Mouse (Mus musculus): ENCODE results near the gene Fscn3. TPM values are rescaled to one million over a fixed set of nuclear protein-coding genes. Genes with fewer than 3 reads are reported as not detected.

Gene Fscn3
- polyA plus RNA-seq, 1 experiment from 2014 or later, result not detected

DNA sequence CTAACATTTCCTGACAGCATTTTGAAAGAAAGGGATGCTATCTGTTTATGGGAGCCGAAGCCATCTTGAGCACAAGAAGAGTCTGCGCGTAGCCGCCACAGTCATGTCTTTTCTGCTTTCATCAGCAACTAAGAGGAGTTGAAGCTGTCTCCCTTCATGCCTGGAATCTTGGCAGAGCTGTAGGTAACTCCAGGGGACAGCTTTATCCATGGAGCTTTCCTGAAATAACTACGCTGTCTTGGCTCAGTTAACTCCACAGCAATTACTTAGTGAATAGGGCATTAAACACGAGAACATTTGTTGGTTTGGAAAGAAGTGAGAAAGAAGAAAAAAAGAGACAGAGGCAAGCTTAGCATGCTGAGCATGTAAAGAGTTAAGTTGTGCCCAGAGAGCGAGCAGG, 20.3 kb downstream of the Fscn3 start:
- no peak overlapping the region for H3K9ac ChIP-seq (ENCODE audit: low read depth, low read length)
- H3K9me3 ChIP-seq (replicated peaks; ENCODE audit: control insufficient read depth, low read length), result no peaks in the 10 kb centered on the region
- 78% methylated on average over 7 of the region's 7 CpGs for WGBS (ENCODE audit: insufficient replicate concordance)
- H3K27ac ChIP-seq (ENCODE audit: low read depth, low read length), result no peak overlapping the region
- H3K36me3 ChIP-seq (ENCODE audit: control insufficient read depth, insufficient read depth, low read length), result no peaks in the 10 kb centered on the region
- ATAC-seq (replicated peaks; ENCODE audit: insufficient number of reproducible peaks, low FRiP score, low TSS enrichment), result no peak
- no peak overlapping the region for H3K4me2 ChIP-seq
- H3K4me3 ChIP-seq (ENCODE audit: low read depth, low read length), result no peak overlapping the region
- peaks cover 27% of the 10 kb centered on the region for H3K27me3 ChIP-seq (ENCODE audit: control insufficient read depth, insufficient read depth, low read length)
- no peaks in the 10 kb centered on the region for H3K4me1 ChIP-seq (ENCODE audit: control insufficient read depth, insufficient read depth, low read length)

DNA sequence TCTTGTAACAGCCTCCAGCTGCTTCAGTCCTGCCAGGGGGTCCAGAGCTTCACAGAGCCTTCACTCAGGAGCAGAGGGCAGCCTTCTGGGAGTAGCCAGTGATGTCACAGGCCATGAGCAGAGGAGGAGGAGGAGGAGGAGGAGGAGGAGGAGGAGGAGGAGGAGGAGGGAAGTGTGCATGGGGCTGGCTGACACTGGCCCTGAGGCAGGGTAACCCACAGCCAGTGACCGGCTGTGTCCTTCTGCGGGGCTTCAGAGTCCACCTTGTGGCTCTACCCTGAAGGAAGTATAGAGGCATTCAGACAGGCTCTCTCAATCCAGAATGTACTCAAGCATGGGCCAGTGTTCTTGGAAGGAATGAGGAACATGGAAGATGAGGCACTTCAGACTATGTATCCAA, 21.7 kb downstream of the Fscn3 start, which contains the start of gene Pax4:
Gene Pax4 (minus strand): TSS at position 101 of the 400 bp plus-strand sequence.
- WGBS (ENCODE audit: insufficient replicate concordance), result 64% methylated on average over 2 of the region's 2 CpGs
- no peaks in the 10 kb centered on the region for H3K4me1 ChIP-seq (ENCODE audit: control insufficient read depth, insufficient read depth, low read length)
- peaks cover 27% of the 10 kb centered on the region for H3K27me3 ChIP-seq (ENCODE audit: control insufficient read depth, insufficient read depth, low read length)

GRCm38 (mm10) chr6:28450481-28450880, 22.9 kb downstream of the Fscn3 start:
- Histone ChIP-seq H3K27ac (ENCODE audit: low read depth, low read length) (no peak overlapping the region), H3K4me1 (ENCODE audit: control insufficient read depth, insufficient read depth, low read length) (no peaks in the 10 kb centered on the region), H3K4me3 (ENCODE audit: low read depth, low read length) (no peak overlapping the region), H3K9me3 (replicated peaks; ENCODE audit: control insufficient read depth, low read length) (no peaks in the 10 kb centered on the region), H3K4me2 (no peak overlapping the region), H3K36me3 (ENCODE audit: control insufficient read depth, insufficient read depth, low read length) (no peaks in the 10 kb centered on the region), H3K27me3 (ENCODE audit: control insufficient read depth, insufficient read depth, low read length) (peaks cover 27% of the 10 kb centered on the region), H3K9ac (ENCODE audit: low read depth, low read length) (no peak overlapping the region)
- 10% methylated on average over 5 of the region's 5 CpGs for WGBS (ENCODE audit: insufficient replicate concordance)
- no peak for ATAC-seq (replicated peaks; ENCODE audit: insufficient number of reproducible peaks, low FRiP score, low TSS enrichment)

More for the DNA sequence above, 21.7 kb downstream of the Fscn3 start, which contains the start of gene Pax4:
- ATAC-seq (replicated peaks; ENCODE audit: insufficient number of reproducible peaks, low FRiP score, low TSS enrichment), result no peak
- no peak within 1 kb of the TSS for H3K9ac ChIP-seq (ENCODE audit: low read depth, low read length)
- H3K9me3 ChIP-seq (replicated peaks; ENCODE audit: control insufficient read depth, low read length), result no peaks in the 10 kb centered on the region
- H3K4me3 ChIP-seq (ENCODE audit: low read depth, low read length), result no peak within 1 kb of the TSS
- H3K4me2 ChIP-seq, result no peak within 1 kb of the TSS
- no peak within 1 kb of the TSS for H3K27ac ChIP-seq (ENCODE audit: low read depth, low read length)
- no peaks in the 10 kb centered on the region for H3K36me3 ChIP-seq (ENCODE audit: control insufficient read depth, insufficient read depth, low read length)

DNA sequence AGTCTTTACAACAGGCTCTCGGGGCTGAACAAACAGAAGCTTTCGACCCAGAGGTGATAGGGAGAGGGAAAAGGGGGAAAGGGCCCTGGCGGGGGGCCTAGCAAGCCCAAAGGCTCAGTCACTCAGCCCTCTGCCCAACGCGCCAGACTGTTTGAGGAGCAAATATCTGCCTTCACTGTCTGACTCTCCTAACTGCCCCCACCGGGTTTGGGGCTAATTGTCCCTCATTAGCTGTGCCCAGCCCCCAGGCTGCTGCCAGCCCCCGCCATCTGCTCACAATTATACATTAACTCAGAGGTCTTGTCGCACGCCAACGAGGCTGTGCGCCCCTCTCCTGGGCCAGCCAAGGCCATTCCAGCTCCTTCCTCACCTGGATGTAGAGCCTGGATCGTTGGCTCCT, 23.4 kb downstream of the Fscn3 start:
- Histone ChIP-seq H3K36me3 (ENCODE audit: control insufficient read depth, insufficient read depth, low read length) (no peaks in the 10 kb centered on the region), H3K4me2 (no peak overlapping the region), H3K9me3 (replicated peaks; ENCODE audit: control insufficient read depth, low read length) (no peaks in the 10 kb centered on the region), H3K4me3 (ENCODE audit: low read depth, low read length) (no peak overlapping the region), H3K27me3 (ENCODE audit: control insufficient read depth, insufficient read depth, low read length) (peaks cover 27% of the 10 kb centered on the region), H3K27ac (ENCODE audit: low read depth, low read length) (no peak overlapping the region), H3K4me1 (ENCODE audit: control insufficient read depth, insufficient read depth, low read length) (no peaks in the 10 kb centered on the region), H3K9ac (ENCODE audit: low read depth, low read length) (no peak overlapping the region)
- WGBS (ENCODE audit: insufficient replicate concordance), result 2% methylated on average over 12 of the region's 12 CpGs
- no peak for ATAC-seq (replicated peaks; ENCODE audit: insufficient number of reproducible peaks, low FRiP score, low TSS enrichment)

DNA sequence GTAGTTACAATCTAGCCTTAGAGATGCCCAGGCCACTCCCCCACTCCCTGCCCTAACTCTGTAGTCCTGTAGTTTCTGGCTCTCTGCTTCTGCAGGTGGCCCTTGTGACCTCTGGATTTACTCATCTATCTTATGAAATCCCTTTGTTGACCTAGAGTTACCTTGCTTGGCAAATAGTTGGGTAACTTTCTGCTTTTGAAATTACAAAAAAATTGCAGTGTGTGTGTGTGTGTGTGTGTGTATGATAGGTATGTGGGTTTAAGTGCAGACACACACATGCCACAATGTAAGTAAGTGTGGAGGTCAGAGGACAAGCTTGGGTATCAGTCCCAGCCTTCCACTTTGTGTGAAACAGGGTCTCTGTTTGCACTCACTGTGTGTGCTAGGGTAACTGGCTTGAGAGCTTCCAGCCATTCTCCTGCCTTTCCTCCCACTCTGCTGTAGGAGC, 31.7 kb downstream of the Fscn3 start:
- ATAC-seq (replicated peaks; ENCODE audit: insufficient number of reproducible peaks, low FRiP score, low TSS enrichment), result no peak
- Histone ChIP-seq H3K36me3 (ENCODE audit: control insufficient read depth, insufficient read depth, low read length) (no peaks in the 10 kb centered on the region), H3K4me1 (ENCODE audit: control insufficient read depth, insufficient read depth, low read length) (no peaks in the 10 kb centered on the region), H3K9ac (ENCODE audit: low read depth, low read length) (no peak overlapping the region), H3K27me3 (ENCODE audit: control insufficient read depth, insufficient read depth, low read length) (no peaks in the 10 kb centered on the region), H3K4me3 (ENCODE audit: low read depth, low read length) (no peak overlapping the region), H3K4me2 (no peak overlapping the region), H3K27ac (ENCODE audit: low read depth, low read length) (no peak overlapping the region), H3K9me3 (replicated peaks; ENCODE audit: control insufficient read depth, low read length) (no peaks in the 10 kb centered on the region)

DNA sequence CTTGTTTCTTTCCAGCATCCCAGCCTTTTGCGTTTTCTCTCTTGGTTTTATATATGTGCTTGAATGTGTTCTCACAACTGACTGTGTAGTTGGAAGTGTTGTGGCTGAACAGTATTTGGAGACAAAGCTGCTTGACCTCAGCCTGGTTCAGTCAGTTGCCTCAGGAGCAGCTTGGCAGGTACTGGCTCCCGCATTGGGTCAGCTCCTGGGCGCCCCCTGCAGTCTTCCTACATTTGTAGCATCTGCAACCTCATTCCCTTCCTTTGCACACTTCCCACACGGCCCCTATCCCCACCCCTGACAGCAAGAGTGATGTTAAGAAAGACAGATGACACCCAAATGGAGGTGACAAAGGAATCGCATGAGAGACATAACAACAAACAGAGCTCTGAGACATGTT, 32.9 kb downstream of the Fscn3 start:
- Histone ChIP-seq H3K36me3 (ENCODE audit: control insufficient read depth, insufficient read depth, low read length) (no peaks in the 10 kb centered on the region), H3K4me3 (ENCODE audit: low read depth, low read length) (no peak overlapping the region), H3K9ac (ENCODE audit: low read depth, low read length) (no peak overlapping the region), H3K27ac (ENCODE audit: low read depth, low read length) (no peak overlapping the region), H3K27me3 (ENCODE audit: control insufficient read depth, insufficient read depth, low read length) (no peaks in the 10 kb centered on the region), H3K9me3 (replicated peaks; ENCODE audit: control insufficient read depth, low read length) (no peaks in the 10 kb centered on the region), H3K4me1 (ENCODE audit: control insufficient read depth, insufficient read depth, low read length) (no peaks in the 10 kb centered on the region), H3K4me2 (no peak overlapping the region)
- ATAC-seq (replicated peaks; ENCODE audit: insufficient number of reproducible peaks, low FRiP score, low TSS enrichment), result no peak
- WGBS (ENCODE audit: insufficient replicate concordance), result 3% methylated on average over 5 of the region's 5 CpGs

- no peak overlapping the region for H3K4me2 ChIP-seq
- H3K4me3 ChIP-seq (ENCODE audit: low read depth, low read length), result no peak overlapping the region
- H3K36me3 ChIP-seq (ENCODE audit: control insufficient read depth, insufficient read depth, low read length), result no peaks in the 10 kb centered on the region
- H3K9me3 ChIP-seq (replicated peaks; ENCODE audit: control insufficient read depth, low read length), result no peaks in the 10 kb centered on the region
- ATAC-seq (replicated peaks; ENCODE audit: insufficient number of reproducible peaks, low FRiP score, low TSS enrichment), result no peak
- H3K27ac ChIP-seq (ENCODE audit: low read depth, low read length), result no peak overlapping the region
- H3K9ac ChIP-seq (ENCODE audit: low read depth, low read length), result no peak overlapping the region
- H3K27me3 ChIP-seq (ENCODE audit: control insufficient read depth, insufficient read depth, low read length), result no peaks in the 10 kb centered on the region
- no peaks in the 10 kb centered on the region for H3K4me1 ChIP-seq (ENCODE audit: control insufficient read depth, insufficient read depth, low read length)
- WGBS (ENCODE audit: insufficient replicate concordance), result 34% methylated on average over 6 of the region's 6 CpGs
These were observed 37.0 kb downstream of the Fscn3 start for GRCm38 (mm10) chr6:28464630-28465029.

DNA sequence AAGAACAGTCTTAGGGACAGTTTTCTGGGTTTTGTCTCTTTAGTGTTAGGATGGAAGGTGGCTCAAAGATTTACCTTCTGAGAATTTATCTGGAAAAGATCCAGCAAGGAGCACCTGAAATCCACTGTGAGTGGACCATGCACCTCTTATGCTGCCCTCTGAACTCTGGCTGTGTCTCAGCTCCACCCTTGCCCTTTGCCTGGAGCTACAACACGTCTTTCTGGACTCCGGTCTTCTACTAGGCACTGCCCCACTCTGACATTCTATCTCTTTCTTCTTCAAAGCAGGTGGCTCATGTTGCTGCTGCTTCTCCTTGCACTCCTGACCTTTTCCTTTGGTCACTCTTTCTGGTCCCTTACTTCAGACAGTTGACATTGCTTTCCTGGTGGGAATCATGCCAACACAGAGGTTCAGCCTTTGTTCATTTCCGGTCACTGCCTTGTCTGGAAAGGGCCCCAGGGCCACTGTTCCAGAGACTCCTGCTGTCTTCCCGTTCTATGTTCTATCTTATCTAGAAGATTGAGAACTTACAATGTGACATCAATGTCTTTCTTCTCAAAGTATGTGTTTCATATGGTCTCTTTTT, 42.5 kb downstream of the Fscn3 start:
- Histone ChIP-seq H3K36me3 (ENCODE audit: control insufficient read depth, insufficient read depth, low read length) (no peaks in the 10 kb centered on the region), H3K4me3 (ENCODE audit: low read depth, low read length) (no peak overlapping the region), H3K27ac (ENCODE audit: low read depth, low read length) (no peak overlapping the region), H3K9ac (ENCODE audit: low read depth, low read length) (no peak overlapping the region), H3K27me3 (ENCODE audit: control insufficient read depth, insufficient read depth, low read length) (no peaks in the 10 kb centered on the region), H3K4me2 (no peak overlapping the region), H3K9me3 (replicated peaks; ENCODE audit: control insufficient read depth, low read length) (no peaks in the 10 kb centered on the region), H3K4me1 (ENCODE audit: control insufficient read depth, insufficient read depth, low read length) (no peaks in the 10 kb centered on the region)
- no peak for ATAC-seq (replicated peaks; ENCODE audit: insufficient number of reproducible peaks, low FRiP score, low TSS enrichment)
- WGBS (ENCODE audit: insufficient replicate concordance), result 66% methylated on average over 4 of the region's 4 CpGs

DNA sequence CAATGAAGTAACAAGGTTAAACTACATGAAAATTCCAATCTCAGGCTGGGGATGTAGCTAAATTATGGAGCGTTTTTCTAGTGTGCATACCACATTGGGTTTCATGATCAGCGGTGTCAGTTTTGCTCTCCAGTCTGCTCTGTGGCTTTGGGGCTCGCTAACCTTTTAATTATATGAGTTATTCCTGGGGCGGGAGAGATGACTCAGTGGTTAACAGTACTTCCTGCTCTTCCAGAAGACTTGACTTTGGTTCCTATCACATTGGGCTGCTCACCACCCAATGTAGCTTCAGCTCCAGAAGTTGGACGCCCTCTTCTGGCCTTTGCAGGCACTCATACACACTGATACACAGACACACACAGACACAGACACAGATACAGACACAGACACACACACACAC, 43.0 kb downstream of the Fscn3 start:
- Histone ChIP-seq H3K9ac (ENCODE audit: low read depth, low read length) (no peak overlapping the region), H3K36me3 (ENCODE audit: control insufficient read depth, insufficient read depth, low read length) (no peaks in the 10 kb centered on the region), H3K9me3 (replicated peaks; ENCODE audit: control insufficient read depth, low read length) (no peaks in the 10 kb centered on the region), H3K4me3 (ENCODE audit: low read depth, low read length) (no peak overlapping the region), H3K4me2 (no peak overlapping the region), H3K27ac (ENCODE audit: low read depth, low read length) (no peak overlapping the region), H3K27me3 (ENCODE audit: control insufficient read depth, insufficient read depth, low read length) (no peaks in the 10 kb centered on the region), H3K4me1 (ENCODE audit: control insufficient read depth, insufficient read depth, low read length) (no peaks in the 10 kb centered on the region)
- WGBS (ENCODE audit: insufficient replicate concordance), result 77% methylated on average over 5 of the region's 5 CpGs
- ATAC-seq (replicated peaks; ENCODE audit: insufficient number of reproducible peaks, low FRiP score, low TSS enrichment), result no peak
